Mouse (Mus musculus): ENCODE data around the gene Blcap. TPM values are rescaled to one million over a fixed set of nuclear protein-coding genes. Genes with fewer than 3 reads are reported as not detected.
A peak's percentile ranks its signal among the peaks of the same experiment; 100 is the strongest.
"Not testable (repeated sequence)": the region's sequence is repeated elsewhere in the genome, so short reads cannot be mapped to it uniquely, and the experiment has no call there.

Blcap gene
- total RNA-seq (2021) = 10 to 100 TPM; 66.3 to 98.1 TPM
- polyA plus RNA-seq (2012; rRNA removed) = 42.8 and 47.8 TPM in 2 replicates
- long read RNA-seq, transcript Blcap-202 (2 exons, 2,056 nt) = major isoform, 74 of 80 reads
- long read RNA-seq, partial matches to known transcripts = 0 of 80 reads
- long read RNA-seq, other reads (novel, unspliced or antisense) = 4 of 80 reads

- peak; percentile 47 for DNase-seq
These were observed at the start of gene Blcap for GRCm38 (mm10) chr2:157571224-157571832. Blcap (minus strand) TSS chr2:157571274.

GRCm38 (mm10) chr2:157618393-157618792 is 47.3 kb upstream of the Blcap start:
- DNase-seq = no peak

GRCm38 (mm10) chr2:157613997-157614396 is 42.9 kb upstream of the Blcap start:
- no peak for DNase-seq

GRCm38 (mm10) chr2:157611735-157612134 is 40.7 kb upstream of the Blcap start:
- DNase-seq = no peak

- no peak for DNase-seq
These were observed 36.6 kb upstream of the Blcap start for GRCm38 (mm10) chr2:157607542-157608236.

GRCm38 (mm10) chr2:157605025-157605675 is 34.1 kb upstream of the Blcap start:
- DNase-seq = peak; percentile 69

GRCm38 (mm10) chr2:157601435-157601839 is 30.4 kb upstream of the Blcap start:
- peak; percentile 3 for DNase-seq

GRCm38 (mm10) chr2:157596876-157597566 is 25.9 kb upstream of the Blcap start:
- no peak for DNase-seq

- not testable (repeated sequence) for DNase-seq
These were observed 14.3 kb upstream of the Blcap start for GRCm38 (mm10) chr2:157585351-157585750.

- no peak for DNase-seq
These were observed 1.7 kb upstream of the Blcap start for GRCm38 (mm10) chr2:157572786-157573185.

GRCm38 (mm10) chr2:157569796-157570485 is 1.1 kb downstream of the Blcap start:
- DNase-seq = peak; percentile 71

- no peak for DNase-seq
These were observed 2.2 kb downstream of the Blcap start for GRCm38 (mm10) chr2:157568881-157569280.

- peak; percentile 37 for DNase-seq
These were observed 3.7 kb downstream of the Blcap start for GRCm38 (mm10) chr2:157567235-157567961.

- peak; percentile 90 for DNase-seq
These were observed 4.7 kb downstream of the Blcap start for GRCm38 (mm10) chr2:157566260-157566952.

GRCm38 (mm10) chr2:157565898-157566259 is 5.2 kb downstream of the Blcap start:
- DNase-seq = no peak

- DNase-seq = no peak
These were observed 5.6 kb downstream of the Blcap start for GRCm38 (mm10) chr2:157565446-157565845.

GRCm38 (mm10) chr2:157564723-157565122 is 6.4 kb downstream of the Blcap start:
- no peak for DNase-seq

GRCm38 (mm10) chr2:157563031-157563430 is 8.0 kb downstream of the Blcap start:
- DNase-seq = no peak

GRCm38 (mm10) chr2:157561165-157561836 is 9.8 kb downstream of the Blcap start:
- peak; percentile 90 for DNase-seq

- DNase-seq = no peak
These were observed 10.8 kb downstream of the Blcap start for GRCm38 (mm10) chr2:157560302-157560701.

Measured in adrenal gland, adult 2 months (tissue).